Mouse (Mus musculus) brain, embryonic 18.5 days (tissue): ENCODE data around the gene Rnaseh2a.

Experiments
- DNase-seq: peaks from one replicate; pipeline ENCODE4 v3.0.0-alpha.2; 2012; ENCODE audit warnings: low read depth, low spot score

Rnaseh2a gene

DNA sequence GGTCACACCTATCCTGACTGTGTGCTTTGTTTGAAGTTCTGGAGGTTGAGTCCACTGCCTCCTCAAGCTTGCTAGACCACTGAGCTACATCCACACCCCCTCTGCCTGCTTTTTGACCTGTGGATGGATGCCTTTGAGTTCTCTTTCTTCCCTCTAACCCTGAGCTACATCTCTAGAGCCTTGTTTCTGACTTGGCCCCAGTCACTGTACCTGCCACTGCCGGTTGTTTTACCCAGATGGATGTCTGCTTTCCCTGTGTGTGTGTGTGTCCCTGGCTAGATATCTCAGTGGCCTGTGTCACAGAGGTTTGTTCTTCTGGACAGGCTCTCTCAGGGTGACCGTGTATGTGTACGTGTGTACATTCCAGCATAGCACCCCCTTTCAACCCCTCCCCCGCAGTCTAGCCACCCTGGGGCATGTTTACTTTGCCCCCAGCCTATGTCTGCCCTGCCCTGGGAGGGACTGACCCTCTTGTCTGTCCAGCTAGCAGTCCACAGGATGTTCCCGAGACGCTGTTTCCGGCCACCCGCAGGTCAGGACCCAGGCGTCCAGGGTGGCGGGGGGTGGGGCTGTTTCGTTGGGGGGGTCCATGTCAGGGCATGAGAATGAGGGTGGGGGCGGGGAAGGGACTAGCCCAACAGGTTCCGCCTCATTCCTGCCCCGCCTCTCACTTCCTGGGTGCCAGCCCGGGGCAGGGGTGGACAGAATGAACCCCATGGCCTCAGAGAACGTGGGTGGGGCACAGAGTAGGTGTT, 14.9 kb upstream of the Rnaseh2a start:
- no peak for DNase-seq

DNA sequence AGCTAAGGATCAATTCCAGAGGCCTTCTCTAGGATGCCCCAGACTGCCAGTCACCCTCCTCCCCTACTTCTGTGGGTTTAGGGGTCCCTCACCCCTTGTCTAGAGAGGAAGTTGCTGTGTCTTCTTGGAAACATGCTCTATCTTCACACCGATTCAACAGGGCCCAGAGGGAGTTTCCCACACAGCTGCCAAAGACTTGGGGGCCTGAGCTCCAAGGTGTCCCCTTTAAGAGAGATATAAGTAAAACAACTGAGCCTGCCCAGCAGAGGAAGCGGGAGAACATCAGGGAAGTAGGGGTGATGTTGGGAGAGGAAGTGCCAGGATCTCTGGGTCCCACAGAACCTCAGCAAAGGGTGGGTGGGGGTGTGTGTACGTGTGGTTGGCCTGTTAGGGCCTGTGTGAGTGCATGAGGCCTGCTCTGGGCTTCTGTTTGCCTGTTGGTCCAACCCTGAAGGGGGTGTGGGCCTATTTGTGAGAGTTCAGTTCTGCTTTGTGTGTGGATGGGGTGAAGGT, 13.0 kb upstream of the Rnaseh2a start:
- DNase-seq: no peak

DNA sequence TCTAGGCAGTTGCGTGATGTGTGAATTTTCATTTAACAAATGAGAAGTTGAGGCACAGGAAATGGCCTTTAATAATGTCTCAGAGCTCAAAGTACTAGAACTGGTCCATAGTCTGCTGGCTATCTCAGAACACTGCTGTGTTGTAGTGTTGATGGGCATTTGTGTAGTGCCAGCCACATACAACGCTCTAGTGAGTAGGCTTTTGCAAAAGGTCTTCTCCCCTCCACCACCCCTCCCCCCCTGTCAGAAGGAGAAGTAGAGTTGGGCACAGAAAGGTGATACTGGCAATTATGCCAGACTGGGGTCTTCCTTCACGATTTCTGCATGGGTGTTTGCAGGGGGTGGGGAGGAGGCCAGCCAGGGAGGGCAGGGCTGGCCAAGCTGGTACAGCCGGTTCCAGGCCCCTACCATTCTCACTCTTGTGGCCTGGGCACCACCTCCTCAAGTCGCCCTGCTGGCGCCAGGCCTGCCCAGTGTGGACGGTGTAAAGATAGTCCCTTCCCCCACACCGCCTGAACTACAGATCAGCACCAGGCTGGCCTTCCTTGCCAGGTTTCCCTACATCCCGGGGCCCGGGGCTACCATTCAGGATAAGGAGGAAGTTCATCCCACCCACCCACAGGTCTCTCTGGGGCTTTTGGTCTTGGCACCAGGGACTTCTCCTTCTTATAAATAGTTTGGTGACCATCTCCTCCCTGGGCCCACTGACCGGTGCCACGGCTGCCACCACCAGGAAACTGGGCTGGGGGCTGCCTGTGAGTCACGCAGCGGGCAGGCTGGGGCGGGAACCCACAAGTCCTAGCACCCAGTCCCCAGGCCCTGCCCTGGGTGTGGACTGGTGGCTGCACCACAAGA, 12.3 kb upstream of the Rnaseh2a start:
- DNase-seq: no peak

GRCm38 (mm10) chr8:84980622-84981358, 11.2 kb upstream of the Rnaseh2a start:
- no peak for DNase-seq

DNA sequence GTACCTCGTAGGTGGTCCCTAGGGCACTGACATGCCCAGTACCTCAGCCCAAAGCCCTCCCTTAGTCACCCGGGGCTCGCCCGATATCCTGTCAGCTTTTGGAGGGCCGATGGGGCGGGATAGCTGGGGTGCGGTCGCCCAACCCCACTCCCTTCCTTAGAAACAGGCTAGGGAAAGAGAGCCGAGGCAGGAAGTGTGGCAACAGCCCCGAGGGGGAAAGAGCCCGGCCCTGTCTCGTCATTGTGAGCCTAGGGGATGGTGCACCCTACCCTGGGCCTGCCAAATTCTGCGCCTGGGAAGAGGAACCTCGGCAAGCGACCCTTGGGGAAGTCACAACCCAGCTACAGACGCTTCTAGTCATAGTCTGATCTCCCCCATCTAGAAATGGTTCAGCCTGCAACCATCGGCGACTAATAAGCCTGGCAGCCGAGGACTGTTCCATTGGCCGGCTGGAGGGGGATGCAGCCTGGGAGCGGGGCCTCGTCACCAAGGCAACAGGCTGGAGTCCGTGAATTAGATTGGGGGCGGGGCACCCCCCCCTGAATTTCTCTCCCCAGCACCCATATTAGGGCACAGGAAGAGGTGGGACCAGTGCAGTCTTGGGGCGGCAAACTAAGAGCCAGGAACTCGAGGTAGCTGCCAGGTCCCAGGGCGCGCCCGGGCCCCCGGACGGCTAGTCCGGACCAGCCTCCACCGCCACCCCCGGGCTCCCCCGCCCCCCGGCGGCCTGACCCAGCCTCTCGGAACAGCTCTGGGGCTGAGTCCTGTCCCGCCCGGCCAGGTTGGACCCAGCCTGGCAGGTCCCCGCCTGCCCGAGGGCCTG, 10.2 kb upstream of the Rnaseh2a start:
- DNase-seq: peak; percentile 82

GRCm38 (mm10) chr8:84978248-84978940, 8.8 kb upstream of the Rnaseh2a start, which contains the start of gene Junb:
Gene Junb, minus strand, starts transcription at chr8:84978718.
- no peak for DNase-seq

DNA sequence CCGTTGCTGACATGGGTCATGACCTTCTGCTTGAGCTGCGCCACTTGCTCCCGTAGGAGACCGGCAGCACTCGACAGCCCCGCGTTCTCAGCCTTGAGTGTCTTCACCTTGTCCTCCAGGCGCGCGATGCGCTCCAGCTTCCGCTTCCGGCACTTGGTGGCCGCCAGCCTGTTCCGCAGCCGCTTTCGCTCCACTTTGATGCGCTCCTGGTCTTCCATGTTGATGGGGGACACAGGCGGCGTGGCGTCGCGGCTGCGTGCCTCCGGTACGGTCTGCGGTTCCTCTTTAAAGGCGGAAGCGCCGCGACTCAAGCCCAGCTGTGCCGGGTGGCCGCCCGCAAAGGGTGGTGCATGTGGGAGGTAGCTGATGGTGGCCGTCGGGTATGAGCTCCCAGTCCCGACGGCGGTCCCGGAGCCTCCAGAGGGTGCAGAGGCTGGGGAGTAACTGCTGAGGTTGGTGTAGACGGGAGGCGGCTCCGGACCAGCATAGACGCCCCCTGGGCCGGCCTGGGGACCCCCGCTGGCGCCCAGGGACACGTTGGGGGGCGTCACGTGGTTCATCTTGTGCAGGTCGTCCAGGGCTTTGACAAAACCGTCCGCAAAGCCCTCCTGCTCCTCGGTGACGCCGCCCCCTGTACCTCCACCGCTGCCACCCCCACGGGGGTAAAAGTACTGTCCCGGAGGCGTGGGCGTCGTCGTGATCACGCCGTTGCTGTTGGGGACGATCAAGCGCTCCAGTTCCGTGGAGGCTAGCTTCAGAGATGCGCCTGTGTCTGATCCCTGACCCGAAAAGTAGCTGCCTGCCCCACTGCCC, 8.1 kb upstream of the Rnaseh2a start:
- no peak for DNase-seq

DNA sequence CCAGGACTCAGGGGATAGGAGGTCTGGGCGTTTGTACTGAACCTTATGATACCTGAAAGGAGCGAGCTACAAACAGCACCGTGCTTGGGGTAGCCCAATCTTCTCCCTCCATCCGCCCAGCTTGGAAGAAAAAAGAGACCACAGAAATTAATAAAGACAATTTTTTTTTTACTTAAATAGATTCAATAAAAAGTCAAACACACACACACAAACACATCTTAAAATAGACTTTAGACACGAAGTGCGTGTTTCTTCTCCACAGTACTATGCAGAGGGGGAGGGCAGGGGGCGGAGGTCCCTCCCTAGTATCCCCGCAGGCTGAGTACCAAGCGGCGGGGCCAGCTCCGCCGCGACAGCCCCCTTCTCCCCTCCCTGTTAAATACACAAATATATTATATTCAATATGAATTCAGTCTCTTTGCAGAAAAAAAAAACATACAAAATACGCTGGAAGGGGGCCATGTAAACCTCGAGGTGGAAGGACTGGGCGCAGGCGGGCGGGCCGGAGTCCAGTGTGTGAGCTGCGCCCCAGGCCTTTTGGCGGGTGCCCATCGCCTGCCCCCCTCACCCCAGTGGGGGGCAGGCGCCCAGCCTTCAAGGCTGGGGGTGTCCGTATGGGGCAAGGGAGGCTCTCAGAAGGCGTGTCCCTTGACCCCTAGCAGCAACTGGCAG, 7.3 kb upstream of the Rnaseh2a start:
- no peak for DNase-seq

DNA sequence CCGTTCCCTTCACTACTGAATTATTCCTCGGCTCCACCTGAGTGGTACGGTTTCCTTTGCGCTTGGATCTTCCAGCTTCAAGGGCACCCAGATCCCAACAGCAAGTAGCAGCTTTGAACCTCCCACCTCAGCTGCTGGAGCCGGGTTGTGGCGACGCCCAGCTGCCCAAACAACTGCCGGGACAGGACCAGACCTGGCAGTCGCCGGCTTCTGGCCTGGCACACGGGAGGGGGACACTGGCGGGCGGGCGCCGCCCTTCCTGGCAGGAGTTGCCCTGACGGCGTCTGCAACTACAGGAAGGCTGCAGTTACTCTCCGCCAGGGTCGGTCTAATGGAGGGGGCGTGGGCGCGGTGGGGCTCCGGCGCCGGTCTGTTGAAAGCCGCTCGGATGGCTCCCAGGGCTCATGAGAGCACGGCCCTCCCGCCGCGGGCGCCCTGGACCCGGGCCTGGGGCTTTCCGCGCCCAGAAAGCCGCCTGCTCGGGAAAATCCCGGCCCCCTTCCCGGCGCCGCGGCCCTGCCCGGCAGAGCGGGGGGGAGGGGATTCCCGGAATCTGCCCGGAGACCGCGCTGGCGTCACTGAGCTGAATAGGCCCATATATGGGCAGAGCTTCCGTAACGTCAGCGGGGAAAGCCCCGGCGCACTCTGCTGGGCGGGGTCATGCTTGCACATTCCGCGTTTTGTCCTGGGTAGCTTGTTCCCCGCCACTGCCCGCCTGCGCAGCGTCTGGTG, 6.6 kb upstream of the Rnaseh2a start:
- DNase-seq: peak; percentile 73

GRCm38 (mm10) chr8:84975434-84975833, 5.9 kb upstream of the Rnaseh2a start:
- no peak for DNase-seq

DNA sequence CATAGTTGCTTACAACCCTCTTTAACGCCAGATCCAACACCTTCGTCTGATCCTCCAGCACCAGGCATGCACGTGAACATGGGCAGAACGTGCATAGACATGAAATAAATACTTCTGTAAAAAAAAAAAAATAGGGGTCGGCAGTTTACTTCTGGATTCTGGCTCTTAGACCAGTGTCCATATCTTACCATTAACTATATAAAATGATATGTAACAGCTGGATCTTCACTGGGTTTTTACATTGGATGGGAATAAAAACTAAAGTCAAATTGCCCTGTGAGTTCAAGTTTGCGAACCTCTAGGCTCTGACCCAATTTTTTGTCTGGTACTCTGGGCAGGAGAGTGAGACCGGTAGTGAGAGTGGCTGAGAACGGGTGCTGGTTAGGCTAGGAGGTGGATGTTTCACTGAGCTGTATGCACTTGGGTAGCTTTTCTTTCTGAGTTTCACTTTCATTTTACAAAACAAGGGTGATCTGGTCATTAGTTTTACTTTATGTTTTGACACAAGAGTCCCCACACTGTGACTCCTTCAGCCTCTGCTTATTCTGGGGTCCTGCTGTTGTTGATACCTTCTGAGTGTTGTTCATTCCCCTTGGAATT, 5.1 kb upstream of the Rnaseh2a start:
- DNase-seq: no peak

- no peak for DNase-seq
Observed at GRCm38 (mm10) chr8:84973803-84974542, 4.4 kb upstream of the Rnaseh2a start.

GRCm38 (mm10) chr8:84973079-84973478, 3.5 kb upstream of the Rnaseh2a start:
- DNase-seq: no peak

GRCm38 (mm10) chr8:84970913-84971312, 1.3 kb upstream of the Rnaseh2a start:
- no peak for DNase-seq

DNA sequence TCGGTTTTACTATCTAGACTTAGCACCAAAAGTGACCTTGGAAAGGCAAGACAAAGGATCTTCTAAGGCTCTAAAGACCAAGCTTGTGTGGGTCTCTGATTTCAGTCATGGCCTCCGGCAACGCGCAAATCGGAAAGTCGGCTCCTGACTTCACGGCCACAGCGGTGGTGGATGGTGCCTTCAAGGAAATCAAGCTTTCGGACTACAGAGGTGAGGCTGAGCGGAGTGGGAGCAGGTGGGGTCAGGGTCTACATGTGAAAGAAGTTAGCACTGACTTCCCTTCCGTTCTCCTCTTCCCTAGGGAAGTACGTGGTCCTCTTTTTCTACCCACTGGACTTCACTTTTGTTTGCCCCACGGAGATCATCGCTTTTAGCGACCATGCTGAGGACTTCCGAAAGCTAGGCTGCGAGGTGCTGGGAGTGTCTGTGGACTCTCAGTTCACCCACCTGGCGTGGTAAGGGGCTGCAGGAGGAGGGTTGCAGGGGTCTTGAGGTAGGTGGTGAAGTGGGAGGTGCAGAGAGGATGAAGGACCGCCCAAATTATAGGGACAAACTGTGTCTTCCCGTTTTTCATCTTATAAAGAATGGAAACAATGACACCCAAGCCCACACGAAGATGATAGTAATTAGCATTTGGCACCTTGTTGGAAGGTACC, 696 bp upstream of the Rnaseh2a start:
- no peak for DNase-seq

GRCm38 (mm10) chr8:84968650-84969049, 917 bp downstream of the Rnaseh2a start:
- DNase-seq: no peak
